Mouse (Mus musculus) kidney, embryonic 16.5 days (tissue): ENCODE measurements around the gene Mn1. TPM values are rescaled to one million over a fixed set of nuclear protein-coding genes. Genes with fewer than 3 reads are reported as not detected.

Experiments
- ATAC-seq: fragments of 200-750 bp; cut with Nextera tagmentation; 2 replicates; pipeline ENCODE4 v1.8.0; 2017; ENCODE audit warnings: moderate TSS enrichment; ENCODE audit not compliant: low FRiP score, low TSS enrichment
- H3K27ac ChIP-seq: fragments of 300-500 bp; sonication (generic); 2 replicates; pipeline ENCODE4 v1.5.1; 2014; ENCODE audit warnings: low read length
- H3K27me3 ChIP-seq: fragments of 300-500 bp; sonication (generic); 2 replicates; pipeline ENCODE4 v1.6.1; 2014; ENCODE audit warnings: low read length, control low read depth, mixed read lengths; ENCODE audit not compliant: insufficient read depth
- H3K36me3 ChIP-seq: fragments of 300-500 bp; sonication (generic); 2 replicates; pipeline ENCODE4 v1.6.1; 2014; ENCODE audit warnings: low read length, control low read depth, mixed read lengths; ENCODE audit not compliant: insufficient read depth
- H3K4me1 ChIP-seq: fragments of 300-500 bp; sonication (generic); 2 replicates; pipeline ENCODE4 v1.6.1; 2014; ENCODE audit warnings: low read length, control low read depth, mixed read lengths; ENCODE audit not compliant: insufficient read depth
- H3K4me2 ChIP-seq: fragments of 300-500 bp; sonication (generic); replicated peaks from 2 replicates; pipeline ENCODE4 v1.6.1; 2014; ENCODE audit warnings: low read depth, low read length
- H3K4me3 ChIP-seq: fragments of 300-500 bp; sonication (generic); 2 replicates; pipeline ENCODE4 v1.5.1; 2014; ENCODE audit warnings: mild to moderate bottlenecking, low read length
- H3K9ac ChIP-seq: fragments of 300-500 bp; sonication (generic); replicated peaks from 2 replicates; pipeline ENCODE4 v1.6.1; 2014; ENCODE audit warnings: low read length
- H3K9me3 ChIP-seq: fragments of 300-500 bp; sonication (generic); 2 replicates; pipeline ENCODE4 v1.6.1; 2016; ENCODE audit warnings: low read length, control low read depth
- WGBS: fragments of 180-500 bp; shearing (Covaris S2); extraction: QIAGEN DNeasy Blood & Tissue Kit; methylation state at CpG from one replicate; pipeline ENCODE4 v1.1.7; 2014; 5-methylcytosine and 5-hydroxymethylcytosine counted together
- polyA plus RNA-seq: library from polyadenylated mRNA; unstranded; fragments of >200 nt; fragmentation: Nextera tagmentation; extraction: Ambion mirVana; gene quantifications from 2 replicates; pipeline ENCODE4 v1.2.1, GENCODE M21; 2015

Mn1 gene
- polyA plus RNA-seq, 1 experiment from 2014 or later: 6.9 TPM

DNA sequence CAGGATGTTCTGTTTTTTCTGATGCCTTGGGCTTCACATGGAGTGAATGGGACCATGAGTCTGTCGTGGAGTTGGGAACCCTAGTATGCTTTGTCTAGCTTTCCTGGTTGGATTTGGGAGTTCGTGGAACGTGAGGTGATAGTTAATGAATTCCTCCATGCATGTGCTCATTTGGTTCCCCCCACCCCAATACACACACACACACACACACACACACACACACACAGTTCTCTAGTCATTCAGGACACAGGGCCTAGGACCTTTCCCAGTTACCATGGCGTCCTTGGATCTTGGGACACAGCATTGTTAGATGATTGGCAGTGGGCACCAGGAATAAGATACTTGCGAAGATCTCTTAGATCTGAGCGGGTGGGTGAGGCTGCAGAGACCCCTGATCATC is 11.7 kb downstream of the Mn1 start:
- H3K27ac ChIP-seq: no peak overlapping the region
- no peak overlapping the region for H3K4me2 ChIP-seq
- no peak overlapping the region for H3K4me3 ChIP-seq
- H3K36me3 ChIP-seq: no peaks in the 10 kb centered on the region
- ATAC-seq: no peak
- no peak overlapping the region for H3K9ac ChIP-seq
- no peaks in the 10 kb centered on the region for H3K9me3 ChIP-seq
- H3K4me1 ChIP-seq: peaks cover 43% of the 10 kb centered on the region
- 80% methylated on average over 6 of the region's 6 CpGs for WGBS
- H3K27me3 ChIP-seq: peaks cover 44% of the 10 kb centered on the region

GRCm38 (mm10) chr5:111429726-111430125 is 12.6 kb downstream of the Mn1 start:
- no peak for ATAC-seq
- Histone ChIP-seq H3K27ac (peak overlapping the region; percentile 30; the same call in 1 of the 2 replicates), H3K9ac (no peak overlapping the region), H3K36me3 (no peaks in the 10 kb centered on the region), H3K27me3 (peaks cover 39% of the 10 kb centered on the region), H3K4me3 (no peak overlapping the region), H3K9me3 (no peaks in the 10 kb centered on the region), H3K4me2 (no peak overlapping the region), H3K4me1 (peaks cover 45% of the 10 kb centered on the region)
- WGBS: 52% methylated on average over 7 of the region's 7 CpGs

GRCm38 (mm10) chr5:111431007-111431730 is 14.0 kb downstream of the Mn1 start:
- peaks cover 49% of the 10 kb centered on the region for H3K4me1 ChIP-seq
- WGBS: 57% methylated on average over 11 of the region's 11 CpGs

GRCm38 (mm10) chr5:111432842-111433241 is 15.7 kb downstream of the Mn1 start:
- H3K27me3 ChIP-seq: peaks cover 31% of the 10 kb centered on the region
- 53% methylated on average over 5 of the region's 5 CpGs for WGBS

More at GRCm38 (mm10) chr5:111431007-111431730, 14.0 kb downstream of the Mn1 start:
- no peak overlapping the region for H3K4me3 ChIP-seq
- H3K36me3 ChIP-seq: no peaks in the 10 kb centered on the region
- ATAC-seq: no peak
- H3K27me3 ChIP-seq: peaks cover 36% of the 10 kb centered on the region
- no peaks in the 10 kb centered on the region for H3K9me3 ChIP-seq
- no peak overlapping the region for H3K27ac ChIP-seq
- H3K4me2 ChIP-seq: no peak overlapping the region
- H3K9ac ChIP-seq: no peak overlapping the region

GRCm38 (mm10) chr5:111434342-111434842 is 17.2 kb downstream of the Mn1 start:
- WGBS: 7% methylated on average over 16 of the region's 16 CpGs
- no peak overlapping the region for H3K4me2 ChIP-seq
- peaks cover 51% of the 10 kb centered on the region for H3K4me1 ChIP-seq
- H3K27ac ChIP-seq: no peak overlapping the region
- H3K27me3 ChIP-seq: peaks cover 26% of the 10 kb centered on the region
- H3K9ac ChIP-seq: no peak overlapping the region
- ATAC-seq: peak; percentile 39; the same call in 1 of the 2 replicates
- no peak overlapping the region for H3K4me3 ChIP-seq
- no peaks in the 10 kb centered on the region for H3K36me3 ChIP-seq
- H3K9me3 ChIP-seq: no peaks in the 10 kb centered on the region

More at GRCm38 (mm10) chr5:111432842-111433241, 15.7 kb downstream of the Mn1 start:
- ATAC-seq: no peak
- Histone ChIP-seq H3K4me2 (no peak overlapping the region), H3K9ac (no peak overlapping the region), H3K4me1 (peaks cover 51% of the 10 kb centered on the region), H3K27ac (no peak overlapping the region), H3K4me3 (no peak overlapping the region), H3K36me3 (no peaks in the 10 kb centered on the region), H3K9me3 (no peaks in the 10 kb centered on the region)

GRCm38 (mm10) chr5:111436260-111436659 is 19.1 kb downstream of the Mn1 start:
- Histone ChIP-seq H3K27me3 (peaks cover 24% of the 10 kb centered on the region), H3K9me3 (no peaks in the 10 kb centered on the region), H3K4me2 (no peak overlapping the region), H3K36me3 (no peaks in the 10 kb centered on the region), H3K9ac (no peak overlapping the region), H3K4me1 (peaks cover 43% of the 10 kb centered on the region), H3K4me3 (no peak overlapping the region), H3K27ac (no peak overlapping the region)
- no peak for ATAC-seq
- WGBS: 79% methylated on average over 7 of the region's 7 CpGs

DNA sequence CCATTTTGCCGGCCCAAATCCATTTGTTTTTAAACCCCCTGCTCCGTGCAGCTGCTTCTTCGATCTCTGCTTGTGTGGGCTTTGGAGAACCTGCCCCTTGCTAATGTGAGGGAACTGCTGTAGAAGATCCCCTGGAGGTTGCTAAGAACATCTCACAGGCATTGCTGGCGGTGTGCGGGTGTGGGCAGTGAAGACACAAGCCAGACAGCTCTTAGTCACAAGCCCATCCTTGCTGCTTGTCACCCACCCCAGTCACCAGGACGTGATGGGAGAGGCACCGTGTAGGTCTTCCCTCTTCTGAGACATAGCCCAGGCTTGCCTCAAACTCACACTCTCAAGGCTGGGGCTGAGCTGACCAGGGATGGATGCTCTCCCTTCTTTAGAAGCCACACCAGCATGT is 20.0 kb downstream of the Mn1 start:
- ATAC-seq: no peak
- whole genome bisulfite sequencing: 75% methylated on average over 7 of the region's 7 CpGs

GRCm38 (mm10) chr5:111438336-111438735 is 21.2 kb downstream of the Mn1 start:
- no peak for ATAC-seq
- Histone ChIP-seq H3K4me2 (no peak overlapping the region), H3K9ac (no peak overlapping the region), H3K27me3 (peaks cover 16% of the 10 kb centered on the region; the same call in 1 of the 2 replicates), H3K4me1 (peaks cover 27% of the 10 kb centered on the region), H3K36me3 (no peaks in the 10 kb centered on the region), H3K4me3 (no peak overlapping the region), H3K9me3 (no peaks in the 10 kb centered on the region), H3K27ac (no peak overlapping the region)
- WGBS: 83% methylated on average over 3 of the region's 3 CpGs

More for the DNA sequence above, 20.0 kb downstream of the Mn1 start:
- Histone ChIP-seq H3K27ac (no peak overlapping the region), H3K36me3 (no peaks in the 10 kb centered on the region), H3K9ac (no peak overlapping the region), H3K4me3 (no peak overlapping the region), H3K4me1 (peaks cover 34% of the 10 kb centered on the region), H3K27me3 (peaks cover 20% of the 10 kb centered on the region), H3K4me2 (no peak overlapping the region), H3K9me3 (no peaks in the 10 kb centered on the region)

DNA sequence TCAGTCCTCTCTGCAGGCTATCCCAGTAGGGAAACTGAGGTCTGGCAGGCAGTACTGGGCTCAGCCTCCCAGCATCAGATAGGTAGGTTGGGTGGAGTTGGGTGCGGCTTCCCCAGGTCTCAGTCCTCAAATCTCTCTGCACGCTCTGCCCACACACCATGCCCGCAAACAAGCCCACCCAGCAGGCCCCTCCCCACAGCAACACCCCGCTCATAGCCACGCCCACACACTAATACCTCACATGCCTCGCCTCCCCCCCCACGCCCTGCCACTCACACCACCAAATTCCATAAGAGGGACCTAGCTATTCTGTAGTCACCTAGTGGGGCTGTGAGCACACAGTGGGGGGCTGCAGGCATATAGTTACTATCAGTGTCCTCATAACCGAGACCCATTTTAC is 21.7 kb downstream of the Mn1 start:
- no peak overlapping the region for H3K27ac ChIP-seq
- peaks cover 22% of the 10 kb centered on the region for H3K4me1 ChIP-seq
- no peak overlapping the region for H3K9ac ChIP-seq
- no peaks in the 10 kb centered on the region for H3K9me3 ChIP-seq
- no peak for ATAC-seq
- H3K36me3 ChIP-seq: no peaks in the 10 kb centered on the region
- H3K27me3 ChIP-seq: peaks cover 14% of the 10 kb centered on the region; the same call in 1 of the 2 replicates
- 86% methylated on average over 8 of the region's 8 CpGs for WGBS
- no peak overlapping the region for H3K4me3 ChIP-seq
- no peak overlapping the region for H3K4me2 ChIP-seq

GRCm38 (mm10) chr5:111440264-111440663 is 23.1 kb downstream of the Mn1 start:
- Histone ChIP-seq H3K27me3 (peaks cover 11% of the 10 kb centered on the region; the same call in 1 of the 2 replicates), H3K36me3 (no peaks in the 10 kb centered on the region), H3K9ac (no peak overlapping the region), H3K4me1 (peaks cover 10% of the 10 kb centered on the region), H3K27ac (no peak overlapping the region), H3K9me3 (no peaks in the 10 kb centered on the region), H3K4me3 (no peak overlapping the region), H3K4me2 (no peak overlapping the region)
- 86% methylated on average over 4 of the region's 4 CpGs for WGBS
- ATAC-seq: no peak
